21 mouse cellular contexts compared by ENCODE assay signal in the genomic region with DNA sequence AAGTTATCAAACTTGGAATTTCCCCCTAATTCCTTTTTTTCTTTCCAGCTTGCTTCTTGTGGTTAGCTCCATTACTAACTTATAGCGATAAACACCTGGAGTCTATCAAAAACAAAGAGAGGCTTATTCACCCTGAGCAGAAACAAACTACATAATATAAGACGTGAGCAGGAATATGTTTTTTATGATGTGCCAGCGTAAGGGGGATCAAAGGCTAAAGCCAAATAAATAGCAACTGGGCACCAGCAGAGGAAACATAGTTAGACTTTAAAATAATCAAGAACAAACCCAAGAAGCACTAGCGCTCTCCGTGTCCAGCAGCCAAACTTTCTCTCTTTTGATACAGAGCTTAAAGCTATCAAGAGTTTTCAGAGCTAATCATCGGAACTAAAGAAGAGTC.
DNase-seq lines count a peak whose midpoint lies in the region; ATAC-seq and TF ChIP-seq lines count a peak whose summit lies in the region.
"Had no signal": no experiment of that assay in that cellular context is flagged by ENCODE, and none has a peak within 500 bp of the region (broad histone marks: within the 10 kb centered on the region; RNA-seq: fewer than 3 reads in every experiment).

No protein-coding gene starts in this region.

- WGBS in intestine, embryonic 14.5 days: 70% methylated on average over 6 of the region's 6 CpGs
- 56% methylated on average over 6 of the region's 6 CpGs for WGBS in intestine, embryonic 16.5 days
- WGBS in lung, embryonic 14.5 days: 46% methylated on average over 6 of the region's 6 CpGs

- H3K4me3 ChIP-seq in intestine, embryonic 14.5 days (ENCODE audit: low read depth, low read length): no peak overlapping the region
- no peak overlapping the region for H3K4me3 ChIP-seq in intestine, embryonic 16.5 days (ENCODE audit: low read length)
- H3K4me3 ChIP-seq in lung, embryonic 14.5 days (ENCODE audit: low read depth, low read length): no peak overlapping the region
- H3K4me3 ChIP-seq: forebrain, embryonic 10.5 days; heart, embryonic 10.5 days; stomach, embryonic 15.5 days had no signal

- no peak overlapping the region for H3K9ac ChIP-seq in intestine, embryonic 14.5 days (ENCODE audit: low read length)
- H3K9ac ChIP-seq in intestine, embryonic 16.5 days (ENCODE audit: low read depth, low read length): no peak overlapping the region
- H3K9ac ChIP-seq in lung, embryonic 14.5 days: no peak overlapping the region
- H3K9ac ChIP-seq: hindbrain, embryonic 14.5 days; stomach, embryonic 15.5 days had no signal

- no peak for TF ChIP-seq CTCF in lung, embryonic 14.5 days (IDR thresholded peaks at IDR 0.05; ENCODE audit: low read depth)

- H3K27me3 ChIP-seq in intestine, embryonic 14.5 days (replicated peaks; ENCODE audit: control insufficient read depth, insufficient read depth, low read length): no peaks in the 10 kb centered on the region
- no peaks in the 10 kb centered on the region for H3K27me3 ChIP-seq in intestine, embryonic 16.5 days (replicated peaks; ENCODE audit: control insufficient read depth, insufficient read depth, low read length)
- no peaks in the 10 kb centered on the region for H3K27me3 ChIP-seq in lung, embryonic 14.5 days (ENCODE audit: insufficient read depth, low read length)
- H3K27me3 ChIP-seq: stomach, embryonic 15.5 days had no signal

- H3K9me3 ChIP-seq in intestine, embryonic 14.5 days (ENCODE audit: control insufficient read depth, low read length): no peaks in the 10 kb centered on the region
- no peaks in the 10 kb centered on the region for H3K9me3 ChIP-seq in intestine, embryonic 16.5 days (ENCODE audit: control insufficient read depth, low read length)
- H3K9me3 ChIP-seq in lung, embryonic 14.5 days (ENCODE audit: low read depth, low read length): no peaks in the 10 kb centered on the region
- H3K9me3 ChIP-seq: heart, embryonic 10.5 days; stomach, embryonic 15.5 days had no signal

- H3K27ac ChIP-seq in intestine, embryonic 14.5 days (ENCODE audit: low read depth): no peak overlapping the region
- no peak overlapping the region for H3K27ac ChIP-seq in intestine, embryonic 16.5 days (ENCODE audit: low read length)
- H3K27ac ChIP-seq in lung, embryonic 14.5 days (ENCODE audit: low read depth): no peak overlapping the region
- H3K27ac ChIP-seq: forebrain, embryonic 10.5 days; heart, embryonic 10.5 days; hindbrain, embryonic 14.5 days; stomach, embryonic 15.5 days had no signal

- H3K4me2 ChIP-seq in intestine, embryonic 14.5 days (ENCODE audit: low read length): peak overlapping the region; percentile 14; the same call in 1 of the 2 replicates
- H3K4me2 ChIP-seq in intestine, embryonic 16.5 days (ENCODE audit: low read depth, low read length): no peak overlapping the region
- H3K4me2 ChIP-seq in lung, embryonic 14.5 days: 0 out of 2 replicates have a peak overlapping the region, but pooled peaks have one; percentile 4
- H3K4me2 ChIP-seq: hindbrain, embryonic 14.5 days; midbrain, embryonic 11.5 days; stomach, embryonic 15.5 days had no signal

- no peaks in the 10 kb centered on the region; the same call in 1 of the 2 replicates for H3K4me1 ChIP-seq in intestine, embryonic 14.5 days (replicated peaks; ENCODE audit: control insufficient read depth, insufficient read depth, low read length)
- H3K4me1 ChIP-seq in intestine, embryonic 16.5 days (ENCODE audit: control insufficient read depth, insufficient read depth, low read length): 0 out of 2 replicates have a peak, but pooled peaks cover 2% of the 10 kb centered on the region
- H3K4me1 ChIP-seq in lung, embryonic 14.5 days (ENCODE audit: insufficient read depth): peaks cover 5% of the 10 kb centered on the region
- H3K4me1 ChIP-seq: heart, embryonic 10.5 days had no signal

- ATAC-seq in intestine, embryonic 14.5 days (replicated peaks; ENCODE audit: low FRiP score, low TSS enrichment, low read depth): no peak
- no peak for ATAC-seq in intestine, embryonic 16.5 days
- ATAC-seq in lung, embryonic 14.5 days (ENCODE audit: insufficient read depth): no peak
- ATAC-seq: CD4-positive, CD25-positive, alpha-beta regulatory T cell, adult 4 months had no signal

- H3K36me3 ChIP-seq in intestine, embryonic 14.5 days (ENCODE audit: control insufficient read depth, insufficient read depth, low read length): no peaks in the 10 kb centered on the region
- no peaks in the 10 kb centered on the region for H3K36me3 ChIP-seq in intestine, embryonic 16.5 days (ENCODE audit: control insufficient read depth, insufficient read depth, low read length)
- no peaks in the 10 kb centered on the region for H3K36me3 ChIP-seq in lung, embryonic 14.5 days (ENCODE audit: insufficient read depth)
- H3K36me3 ChIP-seq: forebrain, embryonic 10.5 days; heart, embryonic 10.5 days; stomach, embryonic 15.5 days had no signal

- DNase-seq in intestine, embryonic 14.5 days (ENCODE audit: low spot score): no peak
- DNase-seq in lung, embryonic 14.5 days: no peak
- no peak for DNase-seq in lung, adult 18-20 months
- peak; percentile 58 for DNase-seq in hindlimb bud, embryonic 11.5 days (ENCODE audit: extremely low spot score, low read depth, low spot score)
- DNase-seq in adrenal gland, postnatal 36 days: no peak
- DNase-seq in yolk sac, embryonic 10.5 days (ENCODE audit: low spot score): no peak
- DNase-seq: adrenal gland, postnatal 25 days; cerebellum, adult 9-10 months; heart, postnatal 4 days; kidney, adult 11 months; kidney, postnatal 10 days; left cerebral cortex, postnatal 4 days; lung, postnatal 14 days; thymus, adult 18-20 months had no signal
